Mouse (Mus musculus) cerebellum, adult 11-12 months (tissue): ENCODE measurements around the gene Gm6583.
A peak's percentile ranks its signal among the peaks of the same experiment; 100 is the strongest.

Experiments
- DNase-seq: peaks from one replicate; pipeline ENCODE4 v3.0.0; 2022

The Gm6583 gene

GRCm38 (mm10) chr5:112367338-112367737 lies 11.5 kb upstream of the Gm6583 start:
- DNase-seq: no peak

GRCm38 (mm10) chr5:112366879-112367278 lies 11.0 kb upstream of the Gm6583 start:
- no peak for DNase-seq

GRCm38 (mm10) chr5:112364184-112364797 lies 8.5 kb upstream of the Gm6583 start:
- DNase-seq: no peak

GRCm38 (mm10) chr5:112360077-112360476 lies 4.2 kb upstream of the Gm6583 start:
- DNase-seq: no peak

- DNase-seq: no peak
Measured at GRCm38 (mm10) chr5:112359520-112359919, 3.7 kb upstream of the Gm6583 start.

GRCm38 (mm10) chr5:112356322-112356721 lies 489 bp upstream of the Gm6583 start:
- no peak for DNase-seq

- DNase-seq: no peak
Measured at GRCm38 (mm10) chr5:112355493-112355892, 340 bp downstream of the Gm6583 start.

GRCm38 (mm10) chr5:112349169-112349568 lies 6.7 kb downstream of the Gm6583 start:
- no peak for DNase-seq

- no peak for DNase-seq
Measured at GRCm38 (mm10) chr5:112346211-112346965, 9.4 kb downstream of the Gm6583 start.

GRCm38 (mm10) chr5:112344092-112344960 lies 11.5 kb downstream of the Gm6583 start:
- DNase-seq: no peak

GRCm38 (mm10) chr5:112343205-112343595 lies 12.6 kb downstream of the Gm6583 start:
- DNase-seq: no peak

GRCm38 (mm10) chr5:112342463-112343204 lies 13.2 kb downstream of the Gm6583 start, which contains the start of the genes Srrd and Hps4:
Gene Srrd (minus strand): TSS chr5:112343040.
Gene Hps4 (plus strand): TSS chr5:112343083.
- DNase-seq: peak; percentile 82

- DNase-seq: no peak
Measured at GRCm38 (mm10) chr5:112339215-112339614, 16.6 kb downstream of the Gm6583 start.

GRCm38 (mm10) chr5:112337004-112337403 lies 18.8 kb downstream of the Gm6583 start:
- DNase-seq: no peak

- peak; percentile 49 for DNase-seq
Measured at GRCm38 (mm10) chr5:112335473-112335872, 20.4 kb downstream of the Gm6583 start.

GRCm38 (mm10) chr5:112329805-112330564 lies 25.8 kb downstream of the Gm6583 start:
- DNase-seq: no peak

GRCm38 (mm10) chr5:112327854-112328253 lies 28.0 kb downstream of the Gm6583 start:
- no peak for DNase-seq

GRCm38 (mm10) chr5:112326446-112327009 lies 29.3 kb downstream of the Gm6583 start:
- no peak for DNase-seq

GRCm38 (mm10) chr5:112325546-112326445 lies 30.0 kb downstream of the Gm6583 start, which contains the start of gene Tfip11:
Gene Tfip11 (plus strand): TSS chr5:112326358.
- peak; percentile 95 for DNase-seq
